Mouse (Mus musculus): ENCODE data around the gene H2-Eb2.

H2-Eb2 gene

GRCm38 (mm10) chr17:34362954-34363546, 37.6 kb downstream of the H2-Eb2 start:
- no peak for DNase-seq (ENCODE audit: low read depth, low spot score)

GRCm38 (mm10) chr17:34363676-34364310, 38.3 kb downstream of the H2-Eb2 start:
- no peak for DNase-seq (ENCODE audit: low read depth, low spot score)

- DNase-seq (ENCODE audit: low read depth, low spot score), result no peak
Measured at GRCm38 (mm10) chr17:34365031-34365430, 39.6 kb downstream of the H2-Eb2 start.

GRCm38 (mm10) chr17:34370563-34370962, 45.1 kb downstream of the H2-Eb2 start:
- DNase-seq (ENCODE audit: low read depth, low spot score), result no peak

- DNase-seq (ENCODE audit: low read depth, low spot score), result no peak
Measured at GRCm38 (mm10) chr17:34373055-34373709, 47.7 kb downstream of the H2-Eb2 start.

GRCm38 (mm10) chr17:34376847-34377246, 51.4 kb downstream of the H2-Eb2 start, which contains the start of gene Btnl1:
Gene Btnl1, plus strand, starts transcription at chr17:34377132.
- DNase-seq (ENCODE audit: low read depth, low spot score), result no peak

GRCm38 (mm10) chr17:34377450-34378209, 52.2 kb downstream of the H2-Eb2 start:
- no peak for DNase-seq (ENCODE audit: low read depth, low spot score)

- DNase-seq (ENCODE audit: low read depth, low spot score), result no peak
Measured at GRCm38 (mm10) chr17:34378716-34379115, 53.3 kb downstream of the H2-Eb2 start.

- no peak for DNase-seq (ENCODE audit: low read depth, low spot score)
Measured at GRCm38 (mm10) chr17:34379451-34379850, 54.0 kb downstream of the H2-Eb2 start.

- no peak for DNase-seq (ENCODE audit: low read depth, low spot score)
Measured at GRCm38 (mm10) chr17:34381876-34382275, 56.4 kb downstream of the H2-Eb2 start.

- DNase-seq (ENCODE audit: low read depth, low spot score), result no peak
Measured at GRCm38 (mm10) chr17:34383212-34383611, 57.7 kb downstream of the H2-Eb2 start.

GRCm38 (mm10) chr17:34384699-34385098, 59.2 kb downstream of the H2-Eb2 start:
- no peak for DNase-seq (ENCODE audit: low read depth, low spot score)

- no peak for DNase-seq (ENCODE audit: low read depth, low spot score)
Measured at GRCm38 (mm10) chr17:34386656-34387055, 61.2 kb downstream of the H2-Eb2 start.

- no peak for DNase-seq (ENCODE audit: low read depth, low spot score)
Measured at GRCm38 (mm10) chr17:34388513-34388912, 63.0 kb downstream of the H2-Eb2 start.
